Mouse (Mus musculus) CD4-positive naive resting alpha-beta T cell, adult 76 days (primary cell): Measurements from ENCODE around the gene Xndc1. TPM values are rescaled to one million over a fixed set of nuclear protein-coding genes. Genes with fewer than 3 reads are reported as not detected.

ENCODE experiments used
- total RNA-seq: library from RNA; stranded (reverse); gene quantifications from one replicate; pipeline ENCODE4 v1.2.4, GENCODE M21; 2023

Xndc1 gene
- total RNA-seq: 40.2 TPM

DNA sequence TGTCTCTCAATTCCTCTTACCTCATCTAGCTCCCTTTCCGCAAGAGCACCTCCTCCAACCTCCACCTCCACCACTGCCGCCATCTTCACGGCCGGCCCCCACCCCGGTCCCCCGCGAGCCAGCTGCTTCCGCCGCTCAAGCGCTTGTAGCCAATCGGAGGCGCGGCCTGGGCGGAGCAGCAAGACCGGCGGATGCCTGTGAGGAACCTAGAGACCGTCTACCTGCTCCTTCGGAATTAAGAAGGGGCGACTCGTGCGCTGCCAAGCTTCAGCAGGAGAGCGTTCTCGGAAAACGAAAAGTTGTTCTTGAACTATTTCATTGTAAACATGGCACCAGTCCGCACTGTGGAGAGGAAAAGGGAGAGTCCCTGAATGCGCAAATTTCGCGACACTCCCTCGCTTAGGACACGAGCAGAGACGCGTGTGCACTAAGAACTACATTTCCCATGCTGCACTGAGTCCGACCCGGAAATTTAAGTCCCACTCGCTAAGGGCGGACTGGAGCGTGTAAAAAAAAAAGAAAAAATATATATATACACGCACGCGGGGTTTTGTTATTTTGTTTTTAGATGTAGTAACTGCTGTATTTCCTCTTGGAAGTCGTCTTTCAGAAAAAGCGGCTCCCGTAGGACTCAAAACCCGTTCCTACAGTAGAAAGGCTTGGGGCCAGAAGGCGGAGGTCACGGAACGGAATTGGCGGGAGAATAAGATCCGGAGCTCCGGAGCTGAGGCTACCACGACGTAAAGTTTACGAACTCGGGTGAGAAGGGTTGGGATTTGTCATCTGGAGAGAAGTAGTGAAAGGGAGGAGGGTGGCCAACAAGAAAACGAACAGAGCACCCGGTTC lies at the start of gene Xndc1, which contains the start of the genes Rnf121 and Xntrpc:
Gene Xndc1, plus strand, starts transcription at position 466 of the 846 bp plus-strand sequence.
Gene Rnf121, minus strand, starts transcription at position 424 of the 846 bp plus-strand sequence.
Gene Xntrpc, plus strand, starts transcription at position 668 of the 846 bp plus-strand sequence.

GRCm38 (mm10) chr7:102018590-102018989 lies 46.7 kb upstream of the Xndc1 start, which contains the start of gene Il18bp:
Il18bp (minus strand) TSS chr7:102018690.

GRCm38 (mm10) chr7:102082816-102083215 lies 17.5 kb downstream of the Xndc1 start, which contains the start of gene Trpc2:
Trpc2 (plus strand) TSS chr7:102083116.

GRCm38 (mm10) chr7:102101487-102101886 lies 36.2 kb downstream of the Xndc1 start, which contains the start of gene Art1:
Art1 (plus strand) TSS chr7:102101743.

GRCm38 (mm10) chr7:102109171-102109570 lies 43.9 kb downstream of the Xndc1 start, which contains the start of gene Art5:
Art5 (minus strand) TSS chr7:102109489.

GRCm38 (mm10) chr7:102116579-102117331 lies 51.4 kb downstream of the Xndc1 start, which contains the start of gene Chrna10:
Chrna10 (minus strand) TSS chr7:102116828.

Other genes starting within 250 kb of the Xndc1 start
- not detected for gene Phox2a, start 247.2 kb upstream of the Xndc1 start, total RNA-seq
- gene Inppl1, start 227.3 kb upstream of the Xndc1 start, total RNA-seq: 25.3 TPM
- gene Folr2, start 208.3 kb upstream of the Xndc1 start, total RNA-seq: not detected
- 59.0 TPM for gene Anapc15, start 201.8 kb upstream of the Xndc1 start, total RNA-seq
- gene Folr1, start 194.7 kb upstream of the Xndc1 start, total RNA-seq: not detected
- 56.0 TPM for gene Lamtor1, start 159.6 kb upstream of the Xndc1 start, total RNA-seq
- gene Tomt, start 159.2 kb upstream of the Xndc1 start, total RNA-seq: not detected
- 0.91 TPM for gene Lrrc51, start 131.6 kb upstream of the Xndc1 start, total RNA-seq
- 296 TPM for gene Numa1, start 131.4 kb upstream of the Xndc1 start, total RNA-seq
- 10.1 TPM for gene Il18bp, start 46.8 kb upstream of the Xndc1 start, total RNA-seq
- 28.5 TPM for gene Rnf121, start within 50 bp of the Xndc1 start, total RNA-seq
- 1.6 TPM for gene Xntrpc, start 202 bp downstream of the Xndc1 start, total RNA-seq
- 5.0 TPM for gene Trpc2, start 17.6 kb downstream of the Xndc1 start, total RNA-seq
- gene Art1, start 36.2 kb downstream of the Xndc1 start, total RNA-seq: not detected
- 1.3 TPM for gene Art5, start 44.0 kb downstream of the Xndc1 start, total RNA-seq
- not detected for gene Chrna10, start 51.3 kb downstream of the Xndc1 start, total RNA-seq
- 133 TPM for gene Nup98, start 144.7 kb downstream of the Xndc1 start, total RNA-seq
- 37.7 TPM for gene Pgap2, start 144.7 kb downstream of the Xndc1 start, total RNA-seq
- gene Rhog, start 190.5 kb downstream of the Xndc1 start, total RNA-seq: 161 TPM
- 161 TPM for gene Stim1, start 202.3 kb downstream of the Xndc1 start, total RNA-seq